Mouse (Mus musculus): ENCODE measurements around the gene Twf2. TPM values are rescaled to one million over a fixed set of nuclear protein-coding genes. Genes with fewer than 3 reads are reported as not detected.

The Twf2 gene
- polyA plus RNA-seq, 1 experiment from 2014 or later, result 77.2 TPM

DNA sequence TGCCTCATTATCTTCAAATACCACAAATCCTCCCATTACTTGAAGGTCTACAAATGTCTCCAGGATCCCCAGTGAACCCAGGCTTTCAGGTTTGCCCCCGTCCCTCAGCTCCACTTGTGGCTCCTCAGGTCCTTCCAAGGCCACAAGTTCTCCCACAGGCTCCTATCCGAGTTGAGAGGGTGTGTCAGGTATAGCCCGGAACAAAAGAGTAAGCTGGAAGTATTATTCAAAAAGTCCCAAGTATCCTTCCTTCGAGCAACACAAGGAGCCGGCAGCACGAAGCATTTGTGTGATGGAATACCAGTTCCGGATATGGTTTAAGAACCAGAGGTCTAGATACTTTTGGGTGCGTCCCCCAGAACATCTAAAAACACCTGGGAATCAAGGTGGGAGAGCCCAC is 10.9 kb upstream of the Twf2 start:
- Histone ChIP-seq H3K4me1 (no peaks in the 10 kb centered on the region), H3K4me3 (no peak overlapping the region), H3K36me3 (peaks cover 90% of the 10 kb centered on the region), H3K27ac (no peak overlapping the region), H3K27me3 (ENCODE audit: insufficient read depth, poor library complexity, severe bottlenecking) (no peaks in the 10 kb centered on the region), H3K9me3 (no peaks in the 10 kb centered on the region)
- DNase-seq (ENCODE audit: low spot score), result no peak
- 91% methylated on average over 8 of the region's 8 CpGs for WGBS

DNA sequence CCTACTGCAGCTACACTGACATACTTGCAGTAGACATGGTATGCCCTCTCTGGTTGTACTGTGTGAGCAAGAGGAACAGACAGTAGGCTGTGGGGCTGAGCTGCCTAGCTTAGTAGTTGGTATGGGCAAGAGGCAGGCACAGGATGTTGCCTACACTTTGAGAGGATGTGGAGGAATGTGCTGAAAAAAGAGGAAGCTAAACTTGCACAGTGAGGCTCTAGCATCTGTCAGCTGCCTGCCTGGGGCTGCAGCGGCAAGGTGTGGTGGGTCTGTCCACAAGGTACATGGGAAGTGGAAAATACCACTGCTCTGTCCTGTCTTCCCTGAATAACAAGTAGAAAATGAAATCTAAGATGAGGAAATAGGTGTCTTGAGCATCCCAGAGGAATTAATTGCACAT is 9.9 kb upstream of the Twf2 start:
- DNase-seq (ENCODE audit: low spot score), result no peak
- WGBS, result 90% methylated on average over 1 of the region's 1 CpGs
- Histone ChIP-seq H3K36me3 (peaks cover 88% of the 10 kb centered on the region), H3K27ac (no peak overlapping the region), H3K9me3 (no peaks in the 10 kb centered on the region), H3K27me3 (ENCODE audit: insufficient read depth, poor library complexity, severe bottlenecking) (no peaks in the 10 kb centered on the region), H3K4me3 (no peak overlapping the region), H3K4me1 (peaks cover 6% of the 10 kb centered on the region)

DNA sequence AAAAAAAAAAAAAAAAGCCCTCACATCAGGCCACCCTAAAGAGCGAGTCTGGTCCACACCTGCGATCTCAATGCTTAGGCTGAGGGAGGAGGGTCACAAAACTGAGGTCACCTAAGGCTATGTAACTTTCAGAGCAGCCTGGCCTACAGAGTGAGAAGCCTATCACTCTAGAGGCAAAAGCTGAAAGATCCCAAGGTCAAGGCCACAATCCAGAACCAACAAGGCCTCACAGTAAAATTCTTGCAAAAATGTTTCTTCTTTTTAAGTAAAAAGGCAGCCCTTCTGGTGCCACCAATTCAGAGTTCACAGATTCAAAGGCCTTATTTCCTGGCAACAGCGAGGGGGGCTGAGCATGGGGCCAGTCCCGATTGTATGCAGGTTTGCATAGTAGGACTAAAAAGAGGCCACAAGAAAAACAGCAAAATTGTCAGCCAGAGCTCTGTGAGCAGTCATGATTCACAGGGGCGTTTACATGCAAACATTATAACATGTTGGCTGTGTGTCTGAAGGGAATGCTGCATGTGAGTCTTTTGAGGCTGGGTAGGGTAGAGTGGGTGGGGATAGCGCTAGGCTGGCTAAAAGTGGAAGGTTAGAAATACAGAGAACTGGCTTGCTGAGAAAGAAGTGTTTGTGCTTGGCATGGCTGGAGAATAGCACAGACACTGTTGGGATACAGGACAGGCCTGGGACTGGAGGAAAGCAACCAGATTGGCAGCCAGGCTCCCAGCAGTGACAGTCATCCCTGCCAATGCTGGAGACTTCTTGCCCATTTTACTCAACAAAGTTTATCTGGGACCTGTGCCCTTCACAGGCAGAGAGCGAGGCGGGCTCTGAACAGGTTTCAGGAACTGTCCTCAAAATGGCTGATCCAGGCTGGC is 8.7 kb upstream of the Twf2 start:
- 91% methylated on average over 8 of the region's 8 CpGs for WGBS
- Histone ChIP-seq H3K4me1 (peaks cover 15% of the 10 kb centered on the region), H3K4me3 (no peak overlapping the region), H3K36me3 (peaks cover 76% of the 10 kb centered on the region), H3K27me3 (ENCODE audit: insufficient read depth, poor library complexity, severe bottlenecking) (no peaks in the 10 kb centered on the region), H3K9me3 (no peaks in the 10 kb centered on the region), H3K27ac (no peak overlapping the region)
- no peak for DNase-seq (ENCODE audit: low spot score)

DNA sequence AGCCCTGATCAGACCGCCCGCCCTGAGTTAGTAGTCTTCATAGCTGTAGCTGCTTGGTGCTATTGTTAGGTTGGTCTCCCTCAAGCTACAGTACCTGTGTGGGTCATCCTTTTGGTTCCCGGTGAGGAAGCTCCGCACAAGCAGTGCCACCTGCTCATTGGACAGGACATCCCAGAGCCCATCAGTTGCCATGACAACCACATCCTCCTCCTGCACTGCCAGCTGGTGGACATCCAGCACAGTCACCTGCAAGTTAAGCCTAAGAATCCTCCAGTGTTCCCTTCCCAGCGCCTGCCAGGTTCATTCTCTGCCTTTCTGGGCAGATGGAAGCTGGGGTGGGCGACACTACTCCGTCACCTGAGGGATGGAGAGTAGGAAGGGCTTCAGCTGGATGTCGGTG is 7.2 kb upstream of the Twf2 start:
- H3K4me1 ChIP-seq, result peaks cover 27% of the 10 kb centered on the region
- H3K27me3 ChIP-seq (ENCODE audit: insufficient read depth, poor library complexity, severe bottlenecking), result no peaks in the 10 kb centered on the region
- no peak overlapping the region for H3K27ac ChIP-seq
- DNase-seq (ENCODE audit: low spot score), result no peak
- H3K36me3 ChIP-seq, result peaks cover 61% of the 10 kb centered on the region
- no peak overlapping the region for H3K4me3 ChIP-seq
- whole genome bisulfite sequencing, result 91% methylated on average over 8 of the region's 8 CpGs
- no peaks in the 10 kb centered on the region for H3K9me3 ChIP-seq

DNA sequence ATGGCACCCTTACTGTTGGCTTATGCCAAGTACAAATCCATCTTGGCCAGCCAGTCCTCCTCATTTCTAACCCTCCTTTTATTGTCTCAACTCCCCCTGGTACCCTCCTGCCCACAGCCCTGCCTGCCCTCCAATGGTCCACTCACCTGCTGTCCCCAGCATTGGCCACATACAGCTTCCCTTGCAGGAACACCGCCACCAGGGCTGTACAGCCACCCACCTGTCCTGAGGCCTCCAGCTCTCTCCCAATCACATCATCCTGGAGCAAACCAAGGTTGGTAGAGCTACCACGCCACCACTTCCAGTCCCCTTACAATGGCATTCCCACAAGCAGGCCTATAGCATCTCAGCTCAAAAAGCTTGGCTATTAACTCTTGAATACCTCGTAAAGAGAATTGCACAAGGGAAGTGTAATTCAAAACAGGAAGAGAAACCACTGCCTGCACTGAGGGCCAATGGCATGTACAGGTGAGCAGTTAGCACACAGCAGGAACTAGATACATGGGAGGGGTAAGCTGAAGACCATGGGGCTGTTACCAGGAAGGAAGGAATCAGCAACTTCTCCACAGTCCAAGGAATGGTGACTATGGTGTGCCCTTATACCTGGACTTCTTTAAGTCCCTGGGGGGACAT is 5.7 kb upstream of the Twf2 start:
- no peaks in the 10 kb centered on the region for H3K27me3 ChIP-seq (ENCODE audit: insufficient read depth, poor library complexity, severe bottlenecking)
- H3K9me3 ChIP-seq, result no peaks in the 10 kb centered on the region
- peaks cover 29% of the 10 kb centered on the region for H3K4me1 ChIP-seq
- WGBS, result 96% methylated on average over 3 of the region's 3 CpGs
- no peak overlapping the region; the same call in 1 of the 2 replicates for H3K4me3 ChIP-seq
- H3K27ac ChIP-seq, result no peak overlapping the region
- peaks cover 47% of the 10 kb centered on the region for H3K36me3 ChIP-seq
- DNase-seq (ENCODE audit: low spot score), result no peak

DNA sequence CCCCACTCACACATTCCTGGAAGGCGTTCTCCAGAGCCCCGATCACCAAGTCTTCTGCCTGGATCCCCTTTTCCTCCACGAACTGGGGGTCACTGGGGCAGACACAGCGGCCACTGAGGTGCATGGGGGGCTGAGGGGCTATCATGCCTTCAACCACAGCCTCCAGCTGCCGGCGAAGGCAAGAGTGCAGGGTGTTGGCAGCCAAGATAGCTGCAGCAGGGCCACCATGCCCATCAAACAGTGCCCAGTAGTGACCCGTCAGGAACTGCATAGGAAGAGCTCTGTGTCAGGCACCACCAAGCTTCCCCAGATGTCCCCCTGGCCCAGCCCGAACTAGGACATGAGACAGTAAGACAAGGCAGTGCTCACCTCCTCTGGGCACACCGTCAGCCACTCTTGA is 5.2 kb upstream of the Twf2 start:
- no peak for DNase-seq (ENCODE audit: low spot score)
- peaks cover 33% of the 10 kb centered on the region for H3K4me1 ChIP-seq
- 88% methylated on average over 9 of the region's 9 CpGs for WGBS
- peaks cover 41% of the 10 kb centered on the region for H3K36me3 ChIP-seq
- H3K27me3 ChIP-seq (ENCODE audit: insufficient read depth, poor library complexity, severe bottlenecking), result no peaks in the 10 kb centered on the region
- H3K4me3 ChIP-seq, result peak overlapping the region; percentile 78
- no peaks in the 10 kb centered on the region for H3K9me3 ChIP-seq
- no peak overlapping the region for H3K27ac ChIP-seq

DNA sequence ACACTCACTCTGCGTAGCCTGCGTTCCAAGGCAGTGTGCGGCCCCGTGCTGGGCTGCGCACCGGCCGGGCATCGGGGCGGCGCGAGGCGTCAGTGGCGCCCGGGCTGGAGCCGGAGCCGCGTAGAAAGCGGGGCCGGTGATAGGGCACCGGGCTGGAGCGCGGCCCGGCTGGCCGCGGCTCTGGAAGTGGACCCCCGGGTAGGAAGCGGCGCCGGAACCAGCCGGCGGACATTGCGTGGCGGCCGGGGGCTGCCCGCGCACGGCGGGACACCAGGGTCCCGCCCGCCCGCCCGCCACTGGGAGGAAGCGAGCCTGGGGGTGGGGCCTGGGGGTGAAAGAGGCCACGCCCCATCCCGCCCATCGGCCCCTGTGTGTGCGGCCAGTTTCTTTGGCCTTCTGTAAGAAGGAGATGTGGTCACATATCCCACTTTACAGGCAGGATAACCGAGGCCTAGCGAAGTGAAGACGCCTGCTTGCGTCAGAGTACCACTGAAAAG is 3.9 kb upstream of the Twf2 start:
- H3K9me3 ChIP-seq, result no peaks in the 10 kb centered on the region
- H3K4me3 ChIP-seq, result peak overlapping the region; percentile 78
- under 1% methylated on average over 51 of the region's 51 CpGs for WGBS
- H3K27ac ChIP-seq, result peak overlapping the region; percentile 91
- H3K27me3 ChIP-seq (ENCODE audit: insufficient read depth, poor library complexity, severe bottlenecking), result no peaks in the 10 kb centered on the region
- H3K4me1 ChIP-seq, result peaks cover 46% of the 10 kb centered on the region
- DNase-seq (ENCODE audit: low spot score), result peak; percentile 94
- peaks cover 37% of the 10 kb centered on the region for H3K36me3 ChIP-seq

DNA sequence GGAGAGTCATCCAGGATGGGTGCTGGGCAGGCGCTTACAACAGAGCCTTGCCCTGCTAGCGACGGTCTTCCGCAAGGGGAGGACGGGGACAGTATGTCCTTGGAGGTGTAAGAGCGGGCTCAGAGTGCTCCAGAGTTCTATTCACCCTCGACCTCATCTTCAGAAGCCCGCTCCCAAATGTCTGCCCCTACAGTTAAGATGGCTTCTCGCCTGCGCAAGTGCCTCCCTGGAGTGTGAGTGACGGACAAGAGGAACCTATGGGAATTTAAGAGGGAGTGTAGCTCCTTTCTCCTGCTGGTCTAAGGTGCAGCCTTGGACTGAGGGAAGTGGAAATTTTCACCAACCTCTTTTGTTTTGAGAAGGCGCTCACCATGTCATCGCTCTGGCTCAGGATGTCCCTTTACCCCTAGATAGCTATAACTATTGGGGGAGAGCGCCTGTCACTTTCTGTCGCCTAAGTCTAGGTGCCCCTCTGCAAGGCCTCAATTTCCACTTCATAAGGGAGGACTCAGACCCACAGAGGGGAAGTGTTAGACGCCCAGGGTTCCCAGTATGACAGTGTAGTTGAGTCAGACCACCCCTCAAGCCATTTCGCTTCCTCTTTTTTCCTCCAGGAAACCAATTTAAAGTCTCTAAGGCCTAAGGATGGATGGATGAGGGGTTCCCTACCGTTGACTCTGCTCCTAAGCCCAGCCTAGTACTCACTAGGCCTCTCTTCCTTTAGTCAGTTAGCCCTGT is 3.2 kb upstream of the Twf2 start, which contains the start of gene Ppm1m:
Gene Ppm1m, minus strand, starts transcription at position 212 of the 738 bp plus-strand sequence.
- DNase-seq (ENCODE audit: low spot score), result no peak
- H3K4me1 ChIP-seq, result peaks cover 53% of the 10 kb centered on the region
- WGBS, result 34% methylated on average over 18 of the region's 18 CpGs
- no peaks in the 10 kb centered on the region for H3K27me3 ChIP-seq (ENCODE audit: insufficient read depth, poor library complexity, severe bottlenecking)
- peaks cover 30% of the 10 kb centered on the region for H3K36me3 ChIP-seq
- peak within 1 kb of the TSS; percentile 91 for H3K27ac ChIP-seq
- peak within 1 kb of the TSS; percentile 78 for H3K4me3 ChIP-seq
- no peaks in the 10 kb centered on the region for H3K9me3 ChIP-seq

DNA sequence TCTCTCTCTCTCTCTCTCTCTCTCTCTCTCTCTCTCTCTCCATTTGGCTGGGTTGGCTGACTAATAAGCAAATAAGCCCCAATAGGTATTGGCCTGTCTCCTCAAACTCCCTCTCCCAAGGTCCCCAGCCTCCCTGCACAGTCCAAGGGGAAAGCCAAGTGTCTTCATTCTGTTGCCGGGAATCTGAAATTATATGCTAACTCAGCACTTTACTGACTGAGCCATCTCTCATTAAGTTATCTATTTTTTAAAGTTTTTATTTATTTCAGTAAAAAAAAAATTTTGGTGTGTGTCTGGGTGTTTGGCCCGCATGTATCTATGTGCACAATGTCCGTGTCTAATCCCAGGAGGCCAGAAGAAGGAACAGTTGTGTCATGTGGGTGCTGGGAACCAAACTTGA is 1.0 kb upstream of the Twf2 start:
- Histone ChIP-seq H3K27ac (no peak overlapping the region), H3K4me1 (peaks cover 75% of the 10 kb centered on the region), H3K27me3 (ENCODE audit: insufficient read depth, poor library complexity, severe bottlenecking) (no peaks in the 10 kb centered on the region), H3K36me3 (peaks cover 10% of the 10 kb centered on the region), H3K9me3 (no peaks in the 10 kb centered on the region), H3K4me3 (peak overlapping the region; percentile 76; the same call in 1 of the 2 replicates)
- WGBS, result 85% methylated on average over 3 of the region's 3 CpGs
- DNase-seq (ENCODE audit: low spot score), result no peak

DNA sequence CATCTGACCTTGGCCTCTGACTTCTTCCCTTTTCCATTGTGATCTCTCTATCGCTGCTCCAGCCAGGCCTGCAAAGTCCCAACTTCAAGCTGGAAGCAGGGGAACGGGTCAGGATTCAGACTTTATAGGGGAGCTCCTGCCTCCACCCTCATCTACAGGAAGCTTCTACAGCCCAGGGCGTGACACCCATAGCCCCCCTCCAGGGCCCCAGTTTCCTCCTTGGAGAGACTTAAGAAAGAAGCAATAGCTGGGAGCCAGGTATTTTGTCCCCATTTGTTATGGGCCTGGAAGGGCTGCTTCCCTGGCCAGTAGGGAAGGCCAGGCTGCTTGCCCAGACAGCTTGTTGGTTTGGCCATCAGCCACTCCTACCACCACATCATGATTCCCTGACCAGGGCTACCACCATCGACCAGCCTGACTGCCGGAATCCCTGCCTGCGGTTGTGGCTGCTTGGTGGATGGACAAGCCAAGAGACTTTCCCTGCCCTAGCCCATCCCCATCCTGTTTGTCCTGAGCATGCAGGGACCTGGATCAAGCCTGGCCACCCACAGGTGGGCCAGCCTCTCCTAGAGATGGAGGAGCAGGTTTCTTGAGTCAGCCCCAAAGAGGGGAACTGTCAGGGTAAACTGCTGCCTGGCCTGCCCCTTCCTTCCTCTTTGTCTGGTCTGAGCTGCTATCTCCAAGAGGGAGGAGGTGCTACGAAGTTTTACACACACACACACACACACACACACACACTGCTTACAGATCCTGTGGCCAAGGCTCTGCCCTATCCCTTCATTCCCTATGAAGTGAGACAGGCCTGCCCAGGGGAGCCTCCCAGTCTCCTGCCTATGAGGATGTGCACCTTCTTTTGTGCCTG is 1.3 kb downstream of the Twf2 start:
- no peaks in the 10 kb centered on the region for H3K27me3 ChIP-seq (ENCODE audit: insufficient read depth, poor library complexity, severe bottlenecking)
- peak overlapping the region; percentile 89 for H3K27ac ChIP-seq
- H3K4me3 ChIP-seq, result peak overlapping the region; percentile 76
- peaks cover 66% of the 10 kb centered on the region for H3K4me1 ChIP-seq
- WGBS, result 74% methylated on average over 7 of the region's 7 CpGs
- DNase-seq (ENCODE audit: low spot score), result no peak
- H3K36me3 ChIP-seq, result peaks cover 18% of the 10 kb centered on the region
- H3K9me3 ChIP-seq, result no peaks in the 10 kb centered on the region

DNA sequence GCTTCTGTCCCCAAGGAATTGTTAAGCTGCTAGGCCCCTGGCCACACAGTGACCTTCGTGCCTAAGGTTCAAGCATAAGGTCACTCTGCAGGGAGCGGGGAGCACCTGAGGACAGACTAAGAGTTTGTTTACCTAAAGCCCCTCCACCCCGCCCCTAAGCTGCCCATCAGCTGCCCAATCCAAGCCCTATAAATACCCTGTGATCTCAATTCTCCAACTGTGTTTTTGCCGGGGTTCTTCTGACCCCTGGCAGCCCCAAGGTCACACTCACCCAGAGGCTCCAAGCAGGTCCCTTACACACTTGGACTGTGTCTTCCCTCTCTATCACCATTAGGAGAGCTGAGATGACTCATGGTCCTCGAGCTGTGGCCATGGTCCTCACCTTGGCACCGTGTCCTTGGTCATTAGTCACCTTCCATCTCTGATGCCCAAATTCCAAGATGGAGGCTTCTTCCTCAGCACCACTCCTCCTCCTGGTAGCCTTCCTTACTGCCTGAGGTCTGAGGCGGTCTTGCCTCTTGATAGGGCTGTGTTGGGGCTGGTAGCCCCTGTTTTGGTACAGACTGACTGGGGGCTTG is 2.9 kb downstream of the Twf2 start:
- Histone ChIP-seq H3K4me3 (0 out of 2 replicates have a peak overlapping the region, but pooled peaks have one; percentile 22), H3K36me3 (peaks cover 18% of the 10 kb centered on the region), H3K27ac (peak overlapping the region; percentile 73), H3K4me1 (peaks cover 55% of the 10 kb centered on the region), H3K27me3 (ENCODE audit: insufficient read depth, poor library complexity, severe bottlenecking) (no peaks in the 10 kb centered on the region), H3K9me3 (no peaks in the 10 kb centered on the region)
- DNase-seq (ENCODE audit: low spot score), result no peak
- 68% methylated on average over 7 of the region's 7 CpGs for WGBS

DNA sequence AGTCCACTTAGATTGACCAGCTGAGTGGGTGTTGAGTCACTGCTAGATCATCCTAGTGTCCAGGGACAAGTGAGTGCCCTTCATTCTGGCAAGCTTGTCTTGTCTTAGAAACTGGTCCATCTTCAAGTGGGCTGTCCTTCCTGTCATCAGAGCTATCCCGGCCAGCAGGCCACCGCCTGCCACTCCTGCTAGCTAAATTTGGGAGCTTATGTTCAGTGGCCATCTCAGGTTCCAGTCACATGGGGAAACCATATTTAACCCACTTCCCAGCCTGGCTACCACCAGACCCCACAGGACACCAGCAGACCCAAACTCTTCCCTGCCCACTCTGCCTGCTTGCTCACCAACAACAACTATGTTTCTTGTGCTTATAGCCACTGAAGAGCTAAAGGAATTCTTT is 3.6 kb downstream of the Twf2 start:
- H3K4me1 ChIP-seq, result peaks cover 62% of the 10 kb centered on the region
- peak overlapping the region; percentile 1; the same call in 1 of the 2 replicates for H3K4me3 ChIP-seq
- DNase-seq (ENCODE audit: low spot score), result no peak
- H3K36me3 ChIP-seq, result peaks cover 18% of the 10 kb centered on the region
- 47% methylated on average over 2 of the region's 2 CpGs for WGBS
- no peaks in the 10 kb centered on the region for H3K27me3 ChIP-seq (ENCODE audit: insufficient read depth, poor library complexity, severe bottlenecking)
- no peaks in the 10 kb centered on the region for H3K9me3 ChIP-seq
- H3K27ac ChIP-seq, result peak overlapping the region; percentile 73; the same call in 1 of the 2 replicates

All from heart, embryonic 10.5 days (tissue).